Mouse (Mus musculus): ENCODE measurements around the gene Olfr229. TPM values are rescaled to one million over a fixed set of nuclear protein-coding genes. Genes with fewer than 3 reads are reported as not detected.
A peak's percentile ranks its signal among the peaks of the same experiment; 100 is the strongest.
"Not testable (repeated sequence)": the region's sequence is repeated elsewhere in the genome, so short reads cannot be mapped to it uniquely, and the experiment has no call there.

The Olfr229 gene
- polyA plus RNA-seq (2015; fragmentation: Nextera tagmentation; extraction: Ambion mirVana), result not detected in 2 replicates

DNA sequence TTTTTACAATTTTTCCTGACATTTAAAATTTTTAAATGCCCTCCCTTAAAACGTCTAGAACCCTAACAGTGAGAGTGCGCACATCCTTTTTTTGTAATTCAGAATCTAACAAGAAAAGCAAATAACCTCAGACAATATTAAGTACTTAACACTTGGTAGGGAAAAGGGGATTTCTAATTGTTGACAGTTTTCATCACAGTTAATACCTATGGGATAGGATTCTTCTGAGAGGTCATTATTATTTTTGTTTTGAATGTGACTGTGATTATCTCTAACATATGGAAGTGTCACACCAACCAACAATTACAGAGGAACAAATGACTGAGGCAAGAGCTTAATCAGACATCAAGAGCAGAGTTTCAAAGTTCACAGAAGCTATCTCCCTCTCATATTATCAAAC, at the start of gene Olfr229:
Olfr229 (plus strand) TSS at position 301 of the 400 bp plus-strand sequence.
- Histone ChIP-seq H3K4me3 (replicated peaks) (no peak within 1 kb of the TSS), H3K9me3 (replicated peaks) (no peaks in the 10 kb centered on the region), H3K4me1 (replicated peaks) (no peaks in the 10 kb centered on the region), H3K27ac (no peak within 1 kb of the TSS), H3K36me3 (no peaks in the 10 kb centered on the region), H3K27me3 (no peaks in the 10 kb centered on the region), H3K9ac (no peak within 1 kb of the TSS), H3K4me2 (no peak within 1 kb of the TSS)
- DNase-seq (no peak), ATAC-seq (ENCODE audit: low read depth) (no peak)
- 56% methylated on average over 2 of the region's 2 CpGs for WGBS (ENCODE audit: insufficient replicate concordance)

DNA sequence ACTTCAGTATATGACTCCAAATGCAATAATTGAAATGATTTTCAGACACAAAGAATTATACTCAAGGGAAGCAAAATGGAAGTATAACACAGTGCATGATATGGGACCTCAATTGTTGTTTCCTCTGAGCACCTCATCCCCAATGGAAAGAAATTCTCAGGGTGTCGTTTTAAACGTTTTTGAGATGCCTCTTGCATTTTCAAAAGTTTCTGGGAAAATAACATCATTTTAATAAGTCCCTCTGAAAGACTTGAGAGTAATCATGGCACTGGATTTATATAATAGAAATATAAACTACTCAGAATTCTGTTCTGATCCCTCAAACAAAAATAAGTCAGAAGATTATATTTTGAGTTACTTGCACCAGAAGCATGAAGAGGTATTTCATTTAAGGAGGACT, 41.0 kb upstream of the Olfr229 start, which contains the start of gene Olfr972:
Olfr972 (plus strand) TSS at position 301 of the 400 bp plus-strand sequence.
- Histone ChIP-seq H3K27me3 (no peaks in the 10 kb centered on the region), H3K27ac (no peak within 1 kb of the TSS), H3K36me3 (no peaks in the 10 kb centered on the region), H3K9me3 (replicated peaks) (no peaks in the 10 kb centered on the region), H3K4me1 (replicated peaks) (no peaks in the 10 kb centered on the region), H3K4me2 (no peak within 1 kb of the TSS), H3K4me3 (replicated peaks) (no peak within 1 kb of the TSS), H3K9ac (no peak within 1 kb of the TSS)
- ATAC-seq (ENCODE audit: low read depth) (no peak), DNase-seq (no peak)
- WGBS (ENCODE audit: insufficient replicate concordance), result 39% methylated on average over 2 of the region's 2 CpGs

DNA sequence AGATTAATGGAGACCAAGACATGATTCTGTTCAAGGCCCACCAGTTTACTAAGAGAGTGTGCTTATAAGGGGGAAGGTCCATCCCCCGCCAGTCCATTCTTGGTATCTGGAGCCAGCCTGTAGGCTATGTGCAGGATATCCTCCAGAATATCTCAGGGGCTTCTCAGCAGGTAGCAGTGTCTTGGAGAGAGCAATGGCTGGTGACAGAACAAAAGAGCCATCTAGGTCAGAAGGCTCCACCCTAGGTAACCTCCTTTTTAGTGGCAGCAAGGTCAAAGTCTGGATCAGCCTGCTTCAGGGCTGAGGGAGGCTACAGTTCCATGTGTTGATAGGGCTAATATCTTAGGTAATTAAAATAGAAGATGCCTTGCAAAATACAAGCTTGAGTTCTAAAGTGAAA, 35.1 kb upstream of the Olfr229 start:
- DNase-seq; H3K9me3 ChIP-seq (replicated peaks); H3K27me3 ChIP-seq; H3K9ac ChIP-seq; H3K27ac ChIP-seq; H3K4me1 ChIP-seq (replicated peaks); H3K4me3 ChIP-seq (replicated peaks); H3K4me2 ChIP-seq; ATAC-seq (ENCODE audit: low read depth); H3K36me3 ChIP-seq: not testable (repeated sequence)
- WGBS (ENCODE audit: insufficient replicate concordance), result 58% methylated on average over 1 of the region's 1 CpGs

DNA sequence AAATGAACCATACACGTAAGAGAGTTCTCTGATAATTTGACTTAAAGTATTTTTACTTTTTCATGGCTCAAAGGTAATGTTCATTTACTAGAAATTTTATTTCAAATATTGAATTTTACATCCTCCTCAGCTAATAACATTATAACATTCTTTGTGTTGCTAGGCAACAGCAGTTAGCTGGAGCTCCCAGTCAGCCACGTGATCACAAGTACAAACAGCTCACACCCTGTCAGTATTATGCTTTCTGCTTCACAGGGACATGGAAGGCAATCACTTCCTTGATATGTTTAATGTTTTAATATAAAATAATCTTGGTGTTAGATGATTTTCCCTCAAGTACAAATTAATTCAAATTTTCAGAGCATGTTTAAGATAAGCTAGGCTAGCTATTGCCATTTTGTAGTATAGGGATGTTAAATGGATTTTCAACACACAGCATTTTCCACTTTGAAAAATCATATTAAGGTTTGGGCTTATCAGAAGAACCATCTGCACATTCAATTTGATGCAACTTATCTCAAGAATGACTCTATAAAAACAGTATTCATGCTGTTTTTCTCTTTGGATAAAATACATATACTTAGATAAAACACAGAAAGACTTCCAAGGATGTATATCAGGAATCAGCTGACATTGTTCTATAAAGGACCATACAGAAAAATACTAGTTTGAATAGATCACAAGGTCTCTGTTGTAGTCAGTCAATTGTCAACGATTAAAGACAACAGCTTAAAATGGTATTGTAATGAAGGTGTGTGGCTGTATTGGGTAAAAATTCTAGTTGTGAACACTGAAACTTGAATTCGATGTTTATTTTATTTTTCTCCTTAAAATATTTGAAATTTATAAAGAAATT, 29.4 kb upstream of the Olfr229 start:
- not testable (repeated sequence) for H3K36me3 ChIP-seq; H3K9me3 ChIP-seq (replicated peaks); DNase-seq; H3K4me3 ChIP-seq (replicated peaks); H3K27ac ChIP-seq; H3K4me1 ChIP-seq (replicated peaks); H3K27me3 ChIP-seq; H3K9ac ChIP-seq; H3K4me2 ChIP-seq; ATAC-seq (ENCODE audit: low read depth)
- no CpG with 5 or more reads among the region's 4 CpGs for WGBS (ENCODE audit: insufficient replicate concordance)

DNA sequence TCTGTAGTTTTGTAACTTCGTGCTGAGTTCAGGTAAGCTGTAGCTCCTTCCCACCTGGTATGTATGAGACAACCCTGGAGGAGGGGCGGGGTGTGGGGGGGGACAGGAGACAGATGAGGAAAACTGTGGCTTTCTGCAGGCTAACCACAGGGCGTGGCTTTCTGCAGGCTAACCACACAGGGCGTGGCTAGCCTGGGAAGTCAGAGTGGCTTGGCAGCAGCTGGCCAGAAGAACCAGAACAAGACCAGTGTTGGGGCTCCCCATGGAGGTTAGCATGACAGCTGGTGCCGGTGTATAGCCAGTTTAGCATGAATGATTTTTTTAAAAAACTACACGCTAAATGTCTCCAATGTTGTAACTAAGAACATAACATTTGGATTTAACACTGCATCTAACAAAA, 2.0 kb upstream of the Olfr229 start:
- Histone ChIP-seq H3K4me2 (no peak overlapping the region), H3K9ac (no peak overlapping the region), H3K4me3 (replicated peaks) (no peak overlapping the region), H3K36me3 (no peaks in the 10 kb centered on the region), H3K9me3 (replicated peaks) (no peaks in the 10 kb centered on the region), H3K27me3 (no peaks in the 10 kb centered on the region), H3K4me1 (replicated peaks) (no peaks in the 10 kb centered on the region), H3K27ac (no peak overlapping the region)
- 25% methylated on average over 6 of the region's 6 CpGs for WGBS (ENCODE audit: insufficient replicate concordance)
- DNase-seq, result peak; percentile 2
- ATAC-seq (ENCODE audit: low read depth), result peak; percentile 39; the same call in 1 of the 2 replicates

DNA sequence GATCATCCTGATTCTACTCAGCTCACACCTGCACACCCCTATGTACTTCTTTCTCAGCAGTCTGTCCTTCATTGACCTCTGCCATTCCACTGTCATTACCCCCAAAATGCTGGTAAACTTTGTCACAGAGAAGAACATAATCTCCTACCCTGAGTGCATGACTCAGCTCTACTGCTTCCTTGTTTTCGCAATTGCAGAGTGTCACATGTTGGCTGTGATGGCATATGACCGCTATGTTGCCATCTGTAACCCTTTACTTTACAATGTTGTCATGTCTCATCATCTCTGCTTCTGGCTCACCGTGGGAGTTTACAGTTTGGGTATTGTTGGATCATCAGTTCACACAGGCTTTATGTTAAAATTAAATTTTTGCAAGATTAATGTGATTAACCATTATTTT, 2.8 kb downstream of the Olfr229 start:
- no peak for ATAC-seq (ENCODE audit: low read depth)
- WGBS (ENCODE audit: insufficient replicate concordance), result 42% methylated on average over 3 of the region's 3 CpGs
- Histone ChIP-seq H3K4me2 (no peak overlapping the region), H3K4me3 (replicated peaks) (no peak overlapping the region), H3K4me1 (replicated peaks) (no peaks in the 10 kb centered on the region), H3K36me3 (no peaks in the 10 kb centered on the region), H3K9ac (no peak overlapping the region), H3K9me3 (replicated peaks) (no peaks in the 10 kb centered on the region), H3K27me3 (no peaks in the 10 kb centered on the region), H3K27ac (no peak overlapping the region)
- DNase-seq, result no peak

DNA sequence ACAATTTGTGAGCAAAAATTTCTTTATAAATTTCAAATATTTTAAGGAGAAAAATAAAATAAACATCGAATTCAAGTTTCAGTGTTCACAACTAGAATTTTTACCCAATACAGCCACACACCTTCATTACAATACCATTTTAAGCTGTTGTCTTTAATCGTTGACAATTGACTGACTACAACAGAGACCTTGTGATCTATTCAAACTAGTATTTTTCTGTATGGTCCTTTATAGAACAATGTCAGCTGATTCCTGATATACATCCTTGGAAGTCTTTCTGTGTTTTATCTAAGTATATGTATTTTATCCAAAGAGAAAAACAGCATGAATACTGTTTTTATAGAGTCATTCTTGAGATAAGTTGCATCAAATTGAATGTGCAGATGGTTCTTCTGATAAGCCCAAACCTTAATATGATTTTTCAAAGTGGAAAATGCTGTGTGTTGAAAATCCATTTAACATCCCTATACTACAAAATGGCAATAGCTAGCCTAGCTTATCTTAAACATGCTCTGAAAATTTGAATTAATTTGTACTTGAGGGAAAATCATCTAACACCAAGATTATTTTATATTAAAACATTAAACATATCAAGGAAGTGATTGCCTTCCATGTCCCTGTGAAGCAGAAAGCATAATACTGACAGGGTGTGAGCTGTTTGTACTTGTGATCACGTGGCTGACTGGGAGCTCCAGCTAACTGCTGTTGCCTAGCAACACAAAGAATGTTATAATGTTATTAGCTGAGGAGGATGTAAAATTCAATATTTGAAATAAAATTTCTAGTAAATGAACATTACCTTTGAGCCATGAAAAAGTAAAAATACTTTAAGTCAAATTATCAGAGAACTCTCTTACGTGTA, 21.1 kb downstream of the Olfr229 start:
- not testable (repeated sequence) for H3K9me3 ChIP-seq (replicated peaks); DNase-seq; H3K36me3 ChIP-seq; H3K4me1 ChIP-seq (replicated peaks); H3K4me3 ChIP-seq (replicated peaks); ATAC-seq (ENCODE audit: low read depth); H3K9ac ChIP-seq; H3K27me3 ChIP-seq; H3K4me2 ChIP-seq; H3K27ac ChIP-seq
- no CpG with 5 or more reads among the region's 4 CpGs for WGBS (ENCODE audit: insufficient replicate concordance)

DNA sequence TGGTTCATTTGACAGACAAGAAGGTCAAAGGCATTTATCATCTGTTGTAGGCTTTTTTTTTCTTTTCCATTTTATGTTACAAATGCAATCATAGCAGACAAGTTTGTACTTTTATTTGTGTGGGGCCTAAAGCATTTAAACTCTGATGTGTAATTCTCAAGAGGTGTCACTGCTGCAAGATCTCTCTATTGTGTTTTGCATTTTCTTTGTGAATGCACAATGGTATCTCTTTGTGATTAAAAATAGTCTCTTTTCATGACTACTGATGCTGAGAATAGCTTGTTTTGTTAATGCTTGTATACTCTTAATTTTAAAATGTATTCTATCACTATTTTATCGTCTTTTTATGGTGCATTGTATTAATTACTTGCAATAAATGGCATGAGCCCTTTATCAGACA, 21.7 kb downstream of the Olfr229 start:
- ATAC-seq (ENCODE audit: low read depth); DNase-seq; H3K4me3 ChIP-seq (replicated peaks); H3K9me3 ChIP-seq (replicated peaks); H3K4me1 ChIP-seq (replicated peaks); H3K27ac ChIP-seq; H3K9ac ChIP-seq; H3K27me3 ChIP-seq; H3K36me3 ChIP-seq; H3K4me2 ChIP-seq: not testable (repeated sequence)
- 35% methylated on average over 1 of the region's 1 CpGs for whole genome bisulfite sequencing (ENCODE audit: insufficient replicate concordance)

DNA sequence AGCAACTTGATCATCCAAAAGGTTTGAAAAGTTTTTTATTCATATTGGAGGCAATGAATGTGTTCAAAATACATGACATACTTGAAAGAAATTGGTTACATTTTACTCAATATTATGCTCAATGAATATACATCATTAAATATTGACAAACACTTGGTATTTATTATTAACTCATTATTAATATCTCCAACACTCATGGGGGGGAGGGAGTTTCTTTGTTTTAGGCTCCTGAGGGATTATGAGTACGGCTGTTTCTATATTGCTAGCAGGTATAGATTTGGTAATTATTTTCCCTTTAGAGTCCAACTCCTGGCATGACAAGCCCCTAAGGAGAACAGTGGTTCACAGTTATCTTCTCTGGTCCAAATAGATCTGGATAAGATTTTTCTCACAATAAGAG, 30.1 kb downstream of the Olfr229 start, which contains the start of gene Olfr974:
Olfr974 (plus strand) TSS at position 301 of the 400 bp plus-strand sequence.
- DNase-seq, result no peak
- WGBS (ENCODE audit: insufficient replicate concordance), result 82% methylated on average over 1 of the region's 1 CpGs
- Histone ChIP-seq H3K4me3 (replicated peaks) (no peak within 1 kb of the TSS), H3K4me1 (replicated peaks) (no peaks in the 10 kb centered on the region), H3K9me3 (replicated peaks) (no peaks in the 10 kb centered on the region), H3K4me2 (no peak within 1 kb of the TSS), H3K27ac (no peak within 1 kb of the TSS), H3K27me3 (no peaks in the 10 kb centered on the region), H3K36me3 (no peaks in the 10 kb centered on the region), H3K9ac (no peak within 1 kb of the TSS)
- no peak for ATAC-seq (ENCODE audit: low read depth)

DNA sequence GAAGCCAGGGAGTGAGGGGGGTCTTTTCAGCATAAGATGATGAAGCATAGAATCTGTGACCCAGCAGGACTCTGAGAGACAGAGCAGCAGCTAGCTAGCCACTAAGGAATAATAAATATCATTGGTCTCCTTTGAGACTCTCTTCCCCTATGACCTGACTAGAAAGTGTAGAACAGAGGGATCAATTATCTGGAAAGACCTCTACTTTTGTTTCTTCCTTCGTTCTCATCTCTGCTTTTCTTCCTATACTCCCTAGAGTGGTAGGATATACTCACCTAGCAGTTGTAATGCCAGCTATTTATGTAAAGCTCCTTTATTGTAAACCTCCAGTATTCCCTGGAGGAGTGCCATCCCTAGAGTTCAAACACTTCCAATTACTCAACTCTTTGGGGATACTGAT, 44.8 kb downstream of the Olfr229 start, which contains the start of gene Olfr975:
Olfr975 (minus strand) TSS at position 101 of the 400 bp plus-strand sequence.
- Histone ChIP-seq H3K4me1 (replicated peaks) (no peaks in the 10 kb centered on the region), H3K9me3 (replicated peaks) (no peaks in the 10 kb centered on the region), H3K27ac (no peak within 1 kb of the TSS), H3K4me3 (replicated peaks) (no peak within 1 kb of the TSS), H3K36me3 (no peaks in the 10 kb centered on the region), H3K27me3 (no peaks in the 10 kb centered on the region), H3K4me2 (no peak within 1 kb of the TSS), H3K9ac (no peak within 1 kb of the TSS)
- no peak for ATAC-seq (ENCODE audit: low read depth)
- no peak for DNase-seq
- 24% methylated on average over 1 of the region's 1 CpGs for WGBS (ENCODE audit: insufficient replicate concordance)

DNA sequence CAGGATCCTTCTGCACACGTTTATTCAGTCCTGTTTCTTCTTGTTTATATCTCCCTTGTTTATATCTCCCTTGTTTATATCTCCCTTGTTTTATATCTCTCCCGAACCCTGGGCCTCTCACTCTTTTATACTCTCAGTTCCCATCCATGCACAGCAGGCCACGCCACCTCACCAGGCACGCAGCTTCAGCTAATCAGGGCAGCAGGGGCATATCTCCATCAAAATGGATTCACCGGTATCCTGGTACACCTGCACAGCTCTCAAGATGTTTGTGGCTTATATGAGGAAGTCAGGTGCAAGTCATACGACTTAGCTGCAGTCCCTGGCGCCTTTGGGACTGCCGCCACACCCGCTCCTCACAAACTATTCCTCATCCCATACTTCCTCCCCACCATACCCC, 53.9 kb downstream of the Olfr229 start, which contains the start of gene Olfr976:
Olfr976 (minus strand) TSS at position 101 of the 400 bp plus-strand sequence.
- not testable (repeated sequence) for H3K4me1 ChIP-seq (replicated peaks); H3K27me3 ChIP-seq; H3K27ac ChIP-seq; H3K9me3 ChIP-seq (replicated peaks); H3K36me3 ChIP-seq; DNase-seq; H3K4me2 ChIP-seq; ATAC-seq (ENCODE audit: low read depth); H3K9ac ChIP-seq; H3K4me3 ChIP-seq (replicated peaks)
- 70% methylated on average over 8 of the region's 9 CpGs for WGBS (ENCODE audit: insufficient replicate concordance)
